Mouse (Mus musculus) liver, postnatal 0 days (tissue): ENCODE measurements around the gene Nol4l.

Source experiments
- CTCF ChIP-seq: sonication (generic); IDR thresholded peaks from 2 replicates; pipeline ENCODE4 v1.5.1; 2016; ENCODE audit warnings: antibody characterized with exemption, low read depth
- EP300 ChIP-seq: IDR thresholded peaks from 2 replicates; pipeline ENCODE4 v1.6.1; 2016; ENCODE audit warnings: antibody characterized with exemption, low read depth, mild to moderate bottlenecking

DNA sequence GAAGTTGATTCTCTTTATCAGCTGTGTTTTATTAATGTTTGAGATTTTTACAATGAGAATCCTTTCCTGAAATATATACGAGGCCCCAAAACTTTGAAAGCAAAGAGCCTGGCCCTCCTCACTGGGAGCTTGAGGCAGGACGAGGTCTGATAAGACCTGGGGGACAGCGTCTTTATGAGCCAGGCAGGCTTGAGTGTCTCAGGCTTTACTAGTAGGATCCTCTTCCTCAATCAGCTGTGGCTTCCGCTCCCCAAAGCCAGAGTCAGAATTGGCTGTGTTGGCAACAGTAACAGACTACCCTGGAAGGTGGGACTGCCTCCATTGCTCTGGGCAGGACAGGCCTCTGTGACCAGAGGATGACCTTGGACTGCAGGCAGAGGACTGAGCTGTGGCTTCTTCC, 38.2 kb upstream of the Nol4l start:
- TF ChIP-seq CTCF, result no peak
- no peak for TF ChIP-seq EP300
